Mouse (Mus musculus) midbrain, embryonic 12.5 days (tissue): Measurements from ENCODE around the gene Fam71d. TPM values are rescaled to one million over a fixed set of nuclear protein-coding genes. Genes with fewer than 3 reads are reported as not detected.

Experiments
- ATAC-seq: fragments of 200-750 bp; cut with Nextera tagmentation; 2 replicates; pipeline ENCODE4 v1.8.0; 2017; ENCODE audit warnings: low read depth, moderate TSS enrichment, moderate library complexity; ENCODE audit not compliant: low FRiP score
- H3K27ac ChIP-seq: fragments of 300-500 bp; sonication (generic); replicated peaks from 2 replicates; pipeline ENCODE4 v1.5.1; 2016; ENCODE audit warnings: mild to moderate bottlenecking
- H3K27me3 ChIP-seq: fragments of 300-500 bp; sonication (generic); 2 replicates; pipeline ENCODE4 v1.6.1; 2016; ENCODE audit warnings: mild to moderate bottlenecking
- H3K36me3 ChIP-seq: fragments of 300-500 bp; sonication (generic); 2 replicates; pipeline ENCODE4 v1.6.1; 2016
- H3K4me1 ChIP-seq: fragments of 300-500 bp; sonication (generic); 2 replicates; pipeline ENCODE4 v1.6.1; 2016
- H3K4me2 ChIP-seq: fragments of 300-500 bp; sonication (generic); replicated peaks from 2 replicates; pipeline ENCODE4 v1.6.1; 2016; ENCODE audit warnings: mild to moderate bottlenecking, moderate library complexity
- H3K4me3 ChIP-seq: fragments of 300-500 bp; sonication (generic); 2 replicates; pipeline ENCODE4 v1.5.1; 2016; ENCODE audit warnings: mild to moderate bottlenecking
- H3K9ac ChIP-seq: fragments of 300-500 bp; sonication (generic); replicated peaks from 2 replicates; pipeline ENCODE4 v1.6.1; 2016; ENCODE audit warnings: mild to moderate bottlenecking, moderate library complexity
- H3K9me3 ChIP-seq: fragments of 300-500 bp; sonication (generic); 2 replicates; pipeline ENCODE4 v1.6.1; 2016; ENCODE audit warnings: mild to moderate bottlenecking
- WGBS: fragments of 180-500 bp; shearing (Covaris S2); methylation state at CpG from one replicate; pipeline ENCODE4 v1.1.7; 2016; 5-methylcytosine and 5-hydroxymethylcytosine counted together
- polyA plus RNA-seq: library from polyadenylated mRNA; unstranded; fragments of >200 nt; fragmentation: Nextera tagmentation; extraction: Ambion mirVana; gene quantifications from 2 replicates; pipeline ENCODE4 v1.2.1, GENCODE M21; 2016

Gene Fam71d
- polyA plus RNA-seq, result not detected in 2 replicates

- ATAC-seq, result no peak
- WGBS, result 77% methylated on average over 1 of the region's 1 CpGs
- H3K9ac ChIP-seq, result no peak within 1 kb of the TSS
Measured at GRCm38 (mm10) chr12:78691325-78691724, at the start of gene Fam71d. Gene Fam71d (plus strand): TSS chr12:78691535.

DNA sequence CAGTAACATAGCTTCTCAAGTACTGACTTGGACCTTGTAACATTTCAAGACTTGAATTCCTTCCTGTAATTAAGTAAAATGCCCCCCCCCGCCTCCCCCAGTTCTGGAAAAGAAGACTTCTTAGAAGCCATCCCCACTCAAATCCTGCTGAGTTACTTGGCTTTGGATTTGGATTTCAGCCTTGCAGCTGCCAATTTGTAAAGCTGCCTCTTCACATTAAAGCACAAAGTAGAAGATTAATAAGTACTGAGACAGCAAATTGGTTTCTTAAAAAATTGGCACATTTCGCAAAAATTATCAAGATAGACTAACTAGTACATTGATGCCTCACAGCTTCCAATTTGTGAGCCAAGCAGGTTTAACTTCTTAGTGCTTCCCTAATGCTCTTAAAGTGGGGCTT lies 47.6 kb upstream of the Fam71d start:
- no peaks in the 10 kb centered on the region for H3K36me3 ChIP-seq
- no peak overlapping the region for H3K9ac ChIP-seq
- H3K4me2 ChIP-seq, result no peak overlapping the region
- no peaks in the 10 kb centered on the region for H3K4me1 ChIP-seq
- WGBS, result 77% methylated on average over 2 of the region's 2 CpGs
- H3K27me3 ChIP-seq, result no peaks in the 10 kb centered on the region
- no peaks in the 10 kb centered on the region for H3K9me3 ChIP-seq
- no peak for ATAC-seq
- H3K4me3 ChIP-seq, result no peak overlapping the region
- no peak overlapping the region for H3K27ac ChIP-seq

More at GRCm38 (mm10) chr12:78691325-78691724, at the start of gene Fam71d:
- H3K9me3 ChIP-seq, result no peaks in the 10 kb centered on the region
- no peaks in the 10 kb centered on the region for H3K27me3 ChIP-seq
- no peaks in the 10 kb centered on the region for H3K4me1 ChIP-seq
- H3K4me2 ChIP-seq, result no peak within 1 kb of the TSS
- H3K36me3 ChIP-seq, result no peaks in the 10 kb centered on the region
- H3K4me3 ChIP-seq, result no peak within 1 kb of the TSS
- no peak within 1 kb of the TSS for H3K27ac ChIP-seq

- Histone ChIP-seq H3K27ac (no peak overlapping the region), H3K4me2 (no peak overlapping the region)
- 96% methylated on average over 1 of the region's 1 CpGs for WGBS
Measured at GRCm38 (mm10) chr12:78645282-78645681, 46.1 kb upstream of the Fam71d start.

DNA sequence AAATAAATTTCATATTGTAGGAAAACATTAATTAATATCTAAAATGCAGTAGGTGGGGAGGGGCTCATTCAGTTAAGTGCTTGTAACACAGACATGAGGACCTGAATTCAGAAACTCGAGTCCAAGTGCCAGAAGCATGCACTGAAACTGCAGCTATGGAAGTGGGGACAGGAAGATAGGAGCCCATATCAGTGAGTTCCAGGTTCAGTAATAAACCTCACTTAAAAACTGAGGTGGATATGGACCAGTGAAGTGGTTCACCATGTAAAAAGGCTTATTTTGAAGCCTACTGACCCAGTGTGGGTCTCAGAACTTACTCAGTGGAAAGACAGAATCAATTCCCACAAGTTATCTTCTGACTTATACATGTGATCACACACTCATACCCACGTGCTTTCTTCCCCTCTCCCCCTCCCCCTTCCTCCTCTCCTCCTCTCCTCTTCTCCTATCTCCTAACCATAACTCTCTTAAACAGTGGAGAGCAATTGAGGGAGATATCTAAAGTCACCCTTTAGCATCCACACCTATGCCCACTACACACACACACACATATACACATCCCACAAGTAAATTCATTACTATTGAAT lies 31.5 kb upstream of the Fam71d start:
- no peaks in the 10 kb centered on the region for H3K9me3 ChIP-seq
- H3K4me1 ChIP-seq, result no peaks in the 10 kb centered on the region
- no peak overlapping the region for H3K4me2 ChIP-seq
- WGBS, result 70% methylated on average over 2 of the region's 2 CpGs
- H3K27me3 ChIP-seq, result no peaks in the 10 kb centered on the region
- ATAC-seq, result no peak
- no peak overlapping the region for H3K4me3 ChIP-seq
- H3K36me3 ChIP-seq, result no peaks in the 10 kb centered on the region
- no peak overlapping the region for H3K9ac ChIP-seq
- H3K27ac ChIP-seq, result no peak overlapping the region

More at GRCm38 (mm10) chr12:78645282-78645681, 46.1 kb upstream of the Fam71d start:
- no peak overlapping the region for H3K4me3 ChIP-seq
- ATAC-seq, result no peak
- H3K9me3 ChIP-seq, result no peaks in the 10 kb centered on the region
- H3K4me1 ChIP-seq, result no peaks in the 10 kb centered on the region
- H3K27me3 ChIP-seq, result no peaks in the 10 kb centered on the region
- H3K36me3 ChIP-seq, result no peaks in the 10 kb centered on the region
- no peak overlapping the region for H3K9ac ChIP-seq

GRCm38 (mm10) chr12:78678101-78678806 lies 13.1 kb upstream of the Fam71d start:
- Histone ChIP-seq H3K4me3 (no peak overlapping the region), H3K36me3 (no peaks in the 10 kb centered on the region), H3K4me2 (no peak overlapping the region), H3K9me3 (no peaks in the 10 kb centered on the region), H3K4me1 (no peaks in the 10 kb centered on the region), H3K27ac (no peak overlapping the region), H3K27me3 (no peaks in the 10 kb centered on the region), H3K9ac (no peak overlapping the region)
- ATAC-seq, result no peak
- WGBS, result 84% methylated on average over 5 of the region's 5 CpGs

GRCm38 (mm10) chr12:78678807-78679189 lies 12.5 kb upstream of the Fam71d start:
- H3K4me2 ChIP-seq, result no peak overlapping the region
- WGBS, result 88% methylated on average over 2 of the region's 2 CpGs
- H3K9me3 ChIP-seq, result no peaks in the 10 kb centered on the region
- no peak overlapping the region for H3K4me3 ChIP-seq
- no peak for ATAC-seq
- no peaks in the 10 kb centered on the region for H3K36me3 ChIP-seq
- H3K9ac ChIP-seq, result no peak overlapping the region
- no peak overlapping the region for H3K27ac ChIP-seq
- no peaks in the 10 kb centered on the region for H3K4me1 ChIP-seq
- no peaks in the 10 kb centered on the region for H3K27me3 ChIP-seq

- no peaks in the 10 kb centered on the region for H3K4me1 ChIP-seq
- WGBS, result 87% methylated on average over 2 of the region's 2 CpGs
- H3K4me2 ChIP-seq, result no peak overlapping the region
- H3K36me3 ChIP-seq, result no peaks in the 10 kb centered on the region
- no peaks in the 10 kb centered on the region for H3K9me3 ChIP-seq
- ATAC-seq, result no peak
- no peak overlapping the region for H3K27ac ChIP-seq
- no peak overlapping the region for H3K4me3 ChIP-seq
- H3K27me3 ChIP-seq, result no peaks in the 10 kb centered on the region
- no peak overlapping the region for H3K9ac ChIP-seq
Measured at GRCm38 (mm10) chr12:78681048-78681447, 10.3 kb upstream of the Fam71d start.

- whole genome bisulfite sequencing, result 86% methylated on average over 4 of the region's 4 CpGs
- H3K4me3 ChIP-seq, result no peak overlapping the region
- H3K9ac ChIP-seq, result no peak overlapping the region
- H3K27me3 ChIP-seq, result no peaks in the 10 kb centered on the region
- H3K36me3 ChIP-seq, result no peaks in the 10 kb centered on the region
- H3K27ac ChIP-seq, result no peak overlapping the region
- no peaks in the 10 kb centered on the region for H3K9me3 ChIP-seq
- ATAC-seq, result no peak
- no peaks in the 10 kb centered on the region for H3K4me1 ChIP-seq
- H3K4me2 ChIP-seq, result no peak overlapping the region
Measured at GRCm38 (mm10) chr12:78682279-78682678, 9.1 kb upstream of the Fam71d start.

- ATAC-seq, result no peak
- Histone ChIP-seq H3K9me3 (no peaks in the 10 kb centered on the region), H3K9ac (no peak overlapping the region), H3K4me3 (no peak overlapping the region), H3K4me1 (no peaks in the 10 kb centered on the region), H3K4me2 (no peak overlapping the region), H3K27me3 (no peaks in the 10 kb centered on the region), H3K27ac (no peak overlapping the region), H3K36me3 (no peaks in the 10 kb centered on the region)
- WGBS, result 89% methylated on average over 1 of the region's 1 CpGs
Measured at GRCm38 (mm10) chr12:78685669-78686215, 5.6 kb upstream of the Fam71d start.

GRCm38 (mm10) chr12:78688876-78689275 lies 2.5 kb upstream of the Fam71d start:
- WGBS, result 90% methylated on average over 5 of the region's 5 CpGs
- Histone ChIP-seq H3K9ac (no peak overlapping the region), H3K4me2 (no peak overlapping the region), H3K4me3 (no peak overlapping the region), H3K9me3 (no peaks in the 10 kb centered on the region), H3K36me3 (no peaks in the 10 kb centered on the region), H3K4me1 (no peaks in the 10 kb centered on the region), H3K27ac (no peak overlapping the region), H3K27me3 (no peaks in the 10 kb centered on the region)
- ATAC-seq, result no peak

GRCm38 (mm10) chr12:78693281-78693680 lies 1.9 kb downstream of the Fam71d start:
- 89% methylated on average over 2 of the region's 2 CpGs for WGBS
- Histone ChIP-seq H3K4me3 (no peak overlapping the region), H3K9ac (no peak overlapping the region), H3K27me3 (no peaks in the 10 kb centered on the region), H3K9me3 (no peaks in the 10 kb centered on the region), H3K4me1 (no peaks in the 10 kb centered on the region), H3K4me2 (no peak overlapping the region), H3K27ac (no peak overlapping the region), H3K36me3 (no peaks in the 10 kb centered on the region)
- ATAC-seq, result no peak

DNA sequence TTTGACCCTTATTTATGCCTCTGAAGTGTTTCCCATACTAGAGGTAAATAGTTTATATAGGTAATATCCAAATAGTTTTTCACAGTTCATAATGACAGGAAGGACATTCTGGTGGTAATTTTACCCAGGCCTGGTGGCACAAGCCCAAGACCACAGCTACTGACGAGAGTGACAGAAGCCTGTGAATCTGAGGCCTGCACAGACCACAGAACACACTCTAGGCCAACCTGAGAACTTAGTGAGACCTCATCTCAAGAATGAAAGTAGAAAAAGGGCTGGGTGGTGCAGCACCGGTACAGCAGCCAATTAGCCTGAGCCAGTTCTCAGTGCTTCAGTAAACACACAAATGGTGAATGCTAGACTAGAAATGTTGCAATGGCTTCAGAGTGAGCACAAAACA lies 26.4 kb downstream of the Fam71d start:
- Histone ChIP-seq H3K4me1 (no peaks in the 10 kb centered on the region), H3K27me3 (no peaks in the 10 kb centered on the region), H3K9ac (no peak overlapping the region), H3K4me2 (no peak overlapping the region), H3K4me3 (no peak overlapping the region), H3K36me3 (no peaks in the 10 kb centered on the region), H3K27ac (no peak overlapping the region), H3K9me3 (no peaks in the 10 kb centered on the region)
- whole genome bisulfite sequencing, result 83% methylated on average over 2 of the region's 2 CpGs
- no peak for ATAC-seq
